Mouse (Mus musculus) erythroblast, embryonic 14.5 days (primary cell): ENCODE measurements around the gene Igfbp6.

ENCODE experiments used
- GATA1 ChIP-seq: IDR thresholded peaks from 2 replicates; pipeline ENCODE4 v1.6.1; 2012; ENCODE audit warnings: low read length, inconsistent platforms, mixed read lengths
- TAL1 ChIP-seq: IDR thresholded peaks from 3 replicates; pipeline ENCODE4 v1.6.1; 2012; ENCODE audit warnings: low read length, inconsistent platforms, mixed read lengths

DNA sequence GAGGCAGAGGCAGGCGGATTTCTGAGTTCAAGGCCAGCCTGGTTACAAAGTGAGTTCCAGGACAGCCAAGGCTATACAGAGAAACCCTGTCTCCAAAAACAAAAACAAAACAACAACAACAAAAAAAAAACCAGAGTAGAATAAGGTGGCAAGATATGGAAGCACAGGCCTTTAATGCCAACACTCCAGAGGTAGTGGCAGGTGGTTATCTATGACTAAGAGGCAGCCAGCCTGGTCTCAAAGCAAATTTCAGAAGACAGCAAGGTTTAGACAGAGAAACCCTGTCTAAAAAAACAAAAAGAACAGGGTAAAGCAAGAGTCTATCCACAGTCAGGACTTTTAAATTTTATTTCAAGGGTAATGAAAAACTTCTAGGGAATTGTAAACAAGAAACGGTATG, 9.5 kb upstream of the Igfbp6 start:
- no peak for TF ChIP-seq GATA1
- TF ChIP-seq TAL1 = no peak
